Mouse (Mus musculus): Measurements from ENCODE around the gene Pla2g6. TPM values are rescaled to one million over a fixed set of nuclear protein-coding genes. Genes with fewer than 3 reads are reported as not detected.

Pla2g6 gene
- polyA plus RNA-seq, 1 experiment from 2014 or later: 11.4 TPM

DNA sequence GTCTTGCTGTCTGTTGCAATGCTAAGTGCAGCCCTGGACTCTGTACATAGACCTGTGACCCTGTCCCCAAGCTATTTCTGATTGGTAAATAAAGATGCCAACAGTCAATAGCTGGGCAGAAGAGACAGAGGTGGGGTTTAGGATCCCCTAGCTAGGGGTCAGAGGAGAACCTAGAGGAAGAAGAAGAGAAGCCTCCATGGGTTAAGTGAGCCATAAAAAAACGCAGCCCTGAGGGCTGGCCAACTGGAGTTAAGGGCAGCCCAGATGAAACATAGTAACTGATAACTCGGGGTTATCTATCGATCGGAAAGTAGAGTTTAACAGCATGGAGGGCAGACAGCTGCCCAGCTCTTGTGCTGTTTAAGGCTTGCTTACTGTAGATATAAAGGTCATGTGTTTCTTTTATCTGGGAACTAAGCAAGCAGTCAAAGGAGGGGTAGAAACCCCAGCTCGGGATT is 6.4 kb downstream of the Pla2g6 start:
- H3K36me3 ChIP-seq: peaks cover 17% of the 10 kb centered on the region
- H3K9ac ChIP-seq: peak overlapping the region; percentile 14; the same call in 1 of the 2 replicates
- H3K27ac ChIP-seq: peak overlapping the region; percentile 84
- no peaks in the 10 kb centered on the region for H3K27me3 ChIP-seq
- no peak for DNase-seq
- no peak overlapping the region for H3K4me3 ChIP-seq (replicated peaks)
- peak; percentile 71 for ATAC-seq (ENCODE audit: low read depth)
- WGBS (ENCODE audit: insufficient replicate concordance): 13% methylated on average over 5 of the region's 5 CpGs
- H3K4me1 ChIP-seq (replicated peaks): peaks cover 66% of the 10 kb centered on the region
- H3K9me3 ChIP-seq (replicated peaks): no peaks in the 10 kb centered on the region
- peak overlapping the region; percentile 32 for H3K4me2 ChIP-seq

DNA sequence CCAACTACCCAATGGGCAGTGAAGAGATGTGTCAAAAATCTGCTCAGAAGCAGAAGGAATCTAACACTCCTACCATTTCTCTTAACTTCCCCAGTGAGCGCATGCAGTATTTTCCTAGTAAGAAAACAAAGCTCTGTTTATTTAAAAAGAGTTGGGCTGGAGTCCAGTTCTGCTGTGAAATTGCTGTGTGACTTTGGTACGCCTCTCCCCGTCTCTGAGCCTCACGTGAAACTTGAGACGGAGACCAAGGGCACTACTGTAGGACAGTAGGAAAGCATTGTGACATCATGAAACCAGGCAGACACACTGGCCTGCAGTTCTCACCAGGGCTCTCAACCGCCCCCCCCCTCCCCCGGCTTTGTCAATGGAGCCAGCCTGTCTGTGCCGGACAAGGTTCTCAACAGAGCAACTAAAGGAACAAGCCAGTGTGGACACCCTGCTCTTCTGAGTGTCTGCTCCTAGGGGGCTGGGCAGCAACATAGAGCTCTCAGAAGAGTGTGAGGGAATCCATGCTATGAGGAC is 14.3 kb downstream of the Pla2g6 start:
- no peak overlapping the region for H3K9ac ChIP-seq
- H3K4me3 ChIP-seq (replicated peaks): no peak overlapping the region
- WGBS (ENCODE audit: insufficient replicate concordance): 80% methylated on average over 8 of the region's 8 CpGs
- H3K4me1 ChIP-seq (replicated peaks): 0 out of 2 replicates have a peak, but pooled peaks cover 9% of the 10 kb centered on the region
- H3K4me2 ChIP-seq: no peak overlapping the region
- H3K27me3 ChIP-seq: no peaks in the 10 kb centered on the region
- H3K36me3 ChIP-seq: peaks cover 53% of the 10 kb centered on the region
- no peak; the same call in 1 of the 2 replicates for ATAC-seq (ENCODE audit: low read depth)
- DNase-seq: no peak
- no peak overlapping the region for H3K27ac ChIP-seq
- H3K9me3 ChIP-seq (replicated peaks): no peaks in the 10 kb centered on the region

- Histone ChIP-seq H3K4me2 (no peak overlapping the region), H3K4me1 (replicated peaks) (no peaks in the 10 kb centered on the region), H3K9me3 (replicated peaks) (no peaks in the 10 kb centered on the region), H3K36me3 (peaks cover 63% of the 10 kb centered on the region), H3K4me3 (replicated peaks) (no peak overlapping the region), H3K27ac (no peak overlapping the region), H3K9ac (no peak overlapping the region), H3K27me3 (no peaks in the 10 kb centered on the region)
- ATAC-seq (ENCODE audit: low read depth) (no peak), DNase-seq (no peak)
- 70% methylated on average over 4 of the region's 4 CpGs for WGBS (ENCODE audit: insufficient replicate concordance)
Observed at GRCm38 (mm10) chr15:79307861-79308260, 20.3 kb downstream of the Pla2g6 start.

GRCm38 (mm10) chr15:79306043-79306637 is 22.1 kb downstream of the Pla2g6 start:
- Histone ChIP-seq H3K4me1 (replicated peaks) (no peaks in the 10 kb centered on the region), H3K4me3 (replicated peaks) (no peak overlapping the region), H3K27me3 (no peaks in the 10 kb centered on the region), H3K27ac (no peak overlapping the region), H3K9ac (no peak overlapping the region), H3K9me3 (replicated peaks) (no peaks in the 10 kb centered on the region), H3K4me2 (no peak overlapping the region), H3K36me3 (peaks cover 61% of the 10 kb centered on the region)
- ATAC-seq (ENCODE audit: low read depth) (no peak), DNase-seq (no peak)
- 77% methylated on average over 23 of the region's 23 CpGs for WGBS (ENCODE audit: insufficient replicate concordance)

- Histone ChIP-seq H3K4me3 (replicated peaks) (no peak overlapping the region), H3K9ac (no peak overlapping the region), H3K4me2 (no peak overlapping the region), H3K9me3 (replicated peaks) (no peaks in the 10 kb centered on the region), H3K27me3 (no peaks in the 10 kb centered on the region), H3K36me3 (peaks cover 63% of the 10 kb centered on the region), H3K4me1 (replicated peaks) (no peaks in the 10 kb centered on the region), H3K27ac (no peak overlapping the region)
- 62% methylated on average over 4 of the region's 5 CpGs for WGBS (ENCODE audit: insufficient replicate concordance)
- ATAC-seq (ENCODE audit: low read depth): no peak
- DNase-seq: no peak
Observed at GRCm38 (mm10) chr15:79304832-79305231, 23.4 kb downstream of the Pla2g6 start.

DNA sequence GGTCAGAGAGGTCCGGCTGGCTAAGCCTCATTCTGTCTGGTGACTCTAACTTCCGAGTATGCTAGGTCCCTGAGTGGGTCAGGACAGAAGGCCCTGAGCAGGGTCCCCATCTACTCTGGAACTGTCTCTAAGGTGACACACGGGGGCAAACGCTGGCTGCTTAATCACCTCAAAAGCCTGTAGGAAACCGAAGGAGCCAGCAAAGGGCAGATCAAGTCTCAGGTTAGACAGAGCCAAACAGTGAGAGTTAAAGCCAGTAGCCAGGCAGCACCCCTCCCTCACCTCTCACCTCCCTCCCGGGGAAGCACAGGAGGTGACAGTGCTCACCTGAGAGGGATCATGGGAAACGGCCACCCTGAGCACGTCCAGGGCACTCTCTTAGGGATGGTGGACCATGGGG is 24.5 kb downstream of the Pla2g6 start:
- no peak for DNase-seq
- Histone ChIP-seq H3K4me1 (replicated peaks) (no peaks in the 10 kb centered on the region), H3K4me3 (replicated peaks) (no peak overlapping the region), H3K4me2 (no peak overlapping the region), H3K9ac (no peak overlapping the region), H3K9me3 (replicated peaks) (no peaks in the 10 kb centered on the region), H3K27me3 (no peaks in the 10 kb centered on the region), H3K36me3 (peaks cover 68% of the 10 kb centered on the region), H3K27ac (no peak overlapping the region)
- WGBS (ENCODE audit: insufficient replicate concordance): 71% methylated on average over 8 of the region's 8 CpGs
- ATAC-seq (ENCODE audit: low read depth): no peak

DNA sequence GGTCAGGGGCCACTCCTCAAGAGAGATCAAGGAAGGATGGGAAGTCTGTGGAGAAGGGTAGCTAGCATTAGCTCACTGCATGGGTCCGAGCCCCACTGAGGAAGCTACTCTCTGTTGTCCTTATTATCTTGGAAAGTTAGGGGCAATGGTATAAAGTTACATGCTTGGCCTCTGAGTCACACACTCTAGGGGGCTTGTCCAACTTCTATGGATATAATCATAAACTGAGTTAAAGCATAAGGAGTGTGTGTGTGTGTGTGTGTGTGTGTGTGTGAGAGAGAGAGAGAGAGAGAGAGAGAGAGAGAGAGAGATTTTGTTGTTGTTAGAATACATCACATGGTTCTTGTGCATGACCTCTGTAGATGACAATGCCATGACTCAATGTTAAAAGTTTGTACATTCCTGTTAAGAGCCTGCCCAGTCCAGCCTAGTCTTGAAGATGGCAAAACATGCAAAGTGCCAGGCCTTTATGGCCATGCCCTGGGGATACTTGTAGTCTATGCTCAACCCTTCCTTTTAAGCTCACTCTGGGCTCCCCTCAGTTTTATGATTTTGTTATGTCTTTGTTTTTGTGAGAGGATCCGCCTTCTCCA is 28.5 kb downstream of the Pla2g6 start:
- Histone ChIP-seq H3K4me1 (replicated peaks) (no peaks in the 10 kb centered on the region), H3K36me3 (peaks cover 50% of the 10 kb centered on the region), H3K9ac (no peak overlapping the region), H3K4me2 (no peak overlapping the region), H3K9me3 (replicated peaks) (no peaks in the 10 kb centered on the region), H3K27me3 (no peaks in the 10 kb centered on the region), H3K27ac (no peak overlapping the region), H3K4me3 (replicated peaks) (no peak overlapping the region)
- WGBS (ENCODE audit: insufficient replicate concordance): 67% methylated on average over 2 of the region's 2 CpGs
- DNase-seq (no peak), ATAC-seq (ENCODE audit: low read depth) (no peak)

- Histone ChIP-seq H3K36me3 (peaks cover 43% of the 10 kb centered on the region), H3K4me3 (replicated peaks) (no peak overlapping the region), H3K27ac (no peak overlapping the region), H3K27me3 (no peaks in the 10 kb centered on the region), H3K9ac (no peak overlapping the region), H3K4me2 (no peak overlapping the region), H3K9me3 (replicated peaks) (no peaks in the 10 kb centered on the region), H3K4me1 (replicated peaks) (no peaks in the 10 kb centered on the region)
- no peak for ATAC-seq (ENCODE audit: low read depth)
- no peak for DNase-seq
- 72% methylated on average over 6 of the region's 6 CpGs for WGBS (ENCODE audit: insufficient replicate concordance)
Observed at GRCm38 (mm10) chr15:79298553-79298952, 29.6 kb downstream of the Pla2g6 start.

DNA sequence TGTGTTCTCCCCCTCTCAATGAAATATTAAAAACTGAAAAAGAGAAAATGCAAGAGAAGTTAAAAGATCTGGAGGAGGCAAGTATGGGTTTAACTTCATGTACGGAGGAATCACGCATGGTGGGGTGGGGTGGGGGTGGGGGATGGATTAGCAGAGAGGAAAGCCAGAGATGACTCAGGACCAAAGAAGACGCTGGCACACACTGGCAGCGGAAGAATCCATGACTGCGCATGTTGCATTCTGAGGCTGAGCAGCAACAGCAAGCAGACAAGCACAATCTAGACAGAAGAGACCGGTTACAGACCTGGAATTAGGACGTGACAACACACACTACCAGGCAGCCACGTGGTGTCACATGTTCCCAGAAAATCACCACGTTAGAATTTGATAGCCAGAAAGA is 35.4 kb downstream of the Pla2g6 start:
- Histone ChIP-seq H3K9ac (no peak overlapping the region), H3K4me2 (no peak overlapping the region), H3K4me1 (replicated peaks) (no peaks in the 10 kb centered on the region), H3K27me3 (no peaks in the 10 kb centered on the region), H3K9me3 (replicated peaks) (no peaks in the 10 kb centered on the region), H3K36me3 (peaks cover 27% of the 10 kb centered on the region), H3K27ac (no peak overlapping the region), H3K4me3 (replicated peaks) (no peak overlapping the region)
- WGBS (ENCODE audit: insufficient replicate concordance): 76% methylated on average over 9 of the region's 9 CpGs
- no peak for DNase-seq
- no peak for ATAC-seq (ENCODE audit: low read depth)

- Histone ChIP-seq H3K36me3 (peaks cover 40% of the 10 kb centered on the region), H3K4me2 (no peak overlapping the region), H3K9me3 (replicated peaks) (no peaks in the 10 kb centered on the region), H3K27ac (no peak overlapping the region), H3K27me3 (no peaks in the 10 kb centered on the region), H3K4me1 (replicated peaks) (0 out of 2 replicates have a peak, but pooled peaks cover 4% of the 10 kb centered on the region), H3K9ac (no peak overlapping the region), H3K4me3 (replicated peaks) (no peak overlapping the region)
- 78% methylated on average over 3 of the region's 3 CpGs for whole genome bisulfite sequencing (ENCODE audit: insufficient replicate concordance)
- DNase-seq (no peak), ATAC-seq (ENCODE audit: low read depth) (no peak)
Observed at GRCm38 (mm10) chr15:79290340-79290739, 37.9 kb downstream of the Pla2g6 start.

DNA sequence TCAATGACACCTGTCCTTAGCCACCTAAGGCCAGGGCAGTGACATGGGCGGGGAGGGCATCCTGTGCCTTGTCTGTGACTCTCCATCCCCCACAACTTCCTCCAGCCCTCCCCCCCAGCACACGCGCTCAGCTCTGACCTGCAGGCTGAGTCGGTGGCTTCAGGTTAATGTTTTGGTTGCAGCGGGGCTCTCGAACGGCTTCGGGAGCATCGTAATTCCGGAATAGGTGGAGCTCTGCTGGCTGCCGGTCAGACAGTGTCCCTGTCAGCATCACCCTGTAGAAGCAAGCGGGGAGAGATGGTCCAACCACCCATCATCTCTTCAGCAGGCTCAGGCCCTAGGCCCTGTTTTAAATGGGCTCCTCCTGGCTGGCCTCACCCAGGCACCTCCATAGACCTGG is 38.7 kb downstream of the Pla2g6 start:
- no peak overlapping the region for H3K27ac ChIP-seq
- no peak overlapping the region for H3K4me2 ChIP-seq
- H3K36me3 ChIP-seq: peaks cover 40% of the 10 kb centered on the region
- no peak for DNase-seq
- no peak overlapping the region for H3K4me3 ChIP-seq (replicated peaks)
- H3K27me3 ChIP-seq: no peaks in the 10 kb centered on the region
- 0 out of 2 replicates have a peak, but pooled peaks cover 4% of the 10 kb centered on the region for H3K4me1 ChIP-seq (replicated peaks)
- ATAC-seq (ENCODE audit: low read depth): no peak
- no peak overlapping the region for H3K9ac ChIP-seq
- H3K9me3 ChIP-seq (replicated peaks): no peaks in the 10 kb centered on the region
- WGBS (ENCODE audit: insufficient replicate concordance): 84% methylated on average over 12 of the region's 12 CpGs

GRCm38 (mm10) chr15:79288387-79288786 is 39.8 kb downstream of the Pla2g6 start:
- H3K36me3 ChIP-seq: peaks cover 38% of the 10 kb centered on the region
- DNase-seq (no peak), ATAC-seq (ENCODE audit: low read depth) (no peak)
- WGBS (ENCODE audit: insufficient replicate concordance): 66% methylated on average over 3 of the region's 3 CpGs
- H3K27ac ChIP-seq: no peak overlapping the region
- no peaks in the 10 kb centered on the region for H3K27me3 ChIP-seq
- 0 out of 2 replicates have a peak, but pooled peaks cover 9% of the 10 kb centered on the region for H3K4me1 ChIP-seq (replicated peaks)
- H3K4me3 ChIP-seq (replicated peaks): no peak overlapping the region
- no peak overlapping the region for H3K4me2 ChIP-seq
- H3K9ac ChIP-seq: no peak overlapping the region
- no peaks in the 10 kb centered on the region for H3K9me3 ChIP-seq (replicated peaks)
